Mouse (Mus musculus) hindbrain, embryonic 11.5 days (tissue): ENCODE measurements around the gene Gpc5. TPM values are rescaled to one million over a fixed set of nuclear protein-coding genes. Genes with fewer than 3 reads are reported as not detected.

ENCODE experiments used
- ATAC-seq: fragments of 200-750 bp; cut with Nextera tagmentation; 2 replicates; pipeline ENCODE4 v1.8.0; 2017; ENCODE audit warnings: mild to moderate bottlenecking, moderate TSS enrichment, moderate library complexity; ENCODE audit not compliant: low FRiP score
- DNase-seq: peaks from one replicate; pipeline ENCODE4 v3.0.0-alpha.2; 2015; ENCODE audit warnings: low spot score
- H3K27ac ChIP-seq: fragments of 300-500 bp; sonication (generic); 2 replicates; pipeline ENCODE4 v1.5.1; 2014; ENCODE audit warnings: mild to moderate bottlenecking, low read depth, low read length
- H3K27me3 ChIP-seq: fragments of 300-500 bp; sonication (generic); 2 replicates; pipeline ENCODE4 v1.6.1; 2014; ENCODE audit warnings: mild to moderate bottlenecking, low read length, moderate library complexity, mixed read lengths; ENCODE audit not compliant: control insufficient read depth, insufficient read depth
- H3K36me3 ChIP-seq: fragments of 300-500 bp; sonication (generic); 2 replicates; pipeline ENCODE4 v1.6.1; 2014; ENCODE audit warnings: mild to moderate bottlenecking, low read length, moderate library complexity, mixed read lengths; ENCODE audit not compliant: control insufficient read depth, insufficient read depth
- H3K4me1 ChIP-seq: fragments of 300-500 bp; sonication (generic); replicated peaks from 2 replicates; pipeline ENCODE4 v1.6.1; 2014; ENCODE audit warnings: low read length, mixed read lengths; ENCODE audit not compliant: control insufficient read depth, insufficient read depth
- H3K4me2 ChIP-seq: fragments of 300-500 bp; sonication (generic); replicated peaks from 2 replicates; pipeline ENCODE4 v1.6.1; 2014; ENCODE audit warnings: mild to moderate bottlenecking, low read depth, low read length
- H3K4me3 ChIP-seq: fragments of 300-500 bp; sonication (generic); 2 replicates; pipeline ENCODE4 v1.5.1; 2014; ENCODE audit warnings: low read depth, low read length
- H3K9ac ChIP-seq: fragments of 300-500 bp; sonication (generic); 2 replicates; pipeline ENCODE4 v1.6.1; 2014; ENCODE audit warnings: low read depth, low read length
- H3K9me3 ChIP-seq: fragments of 300-500 bp; sonication (generic); 2 replicates; pipeline ENCODE4 v1.6.1; 2016; ENCODE audit warnings: low read length; ENCODE audit not compliant: control insufficient read depth
- WGBS: fragments of 180-500 bp; shearing (Covaris S2); extraction: QIAGEN DNeasy Blood & Tissue Kit; methylation state at CpG from one replicate; pipeline ENCODE4 v1.1.7; 2014; 5-methylcytosine and 5-hydroxymethylcytosine counted together
- polyA plus RNA-seq: library from polyadenylated mRNA; unstranded; fragments of >200 nt; fragmentation: Nextera tagmentation; extraction: Ambion mirVana; gene quantifications from 2 replicates; pipeline ENCODE4 v1.2.1, GENCODE M21; 2014

Gpc5 gene
- polyA plus RNA-seq, 1 experiment from 2014 or later = 0.73 TPM

DNA sequence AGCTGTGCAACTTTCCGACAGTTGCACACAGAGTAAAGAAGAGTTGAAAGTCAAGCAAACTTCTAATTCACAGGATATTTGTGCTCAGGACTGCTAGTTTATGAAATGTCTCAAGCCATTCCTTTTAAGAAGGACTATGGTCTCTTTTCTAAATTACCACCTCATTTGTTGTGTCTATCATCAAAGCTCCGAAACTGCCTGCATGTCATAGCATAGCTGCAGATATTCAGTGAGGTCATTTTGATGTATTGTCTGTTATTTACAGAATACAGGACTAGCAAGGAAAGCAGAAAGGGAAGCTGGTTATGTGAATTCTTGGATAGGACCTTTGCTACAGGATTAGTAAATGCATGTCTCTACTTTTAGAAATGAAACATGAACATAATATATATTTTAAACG is 1246.4 kb downstream of the Gpc5 start:
- no peak overlapping the region for H3K4me3 ChIP-seq
- H3K9ac ChIP-seq = no peak overlapping the region
- WGBS = 91% methylated on average over 3 of the region's 3 CpGs
- H3K27ac ChIP-seq = no peak overlapping the region
- H3K4me2 ChIP-seq = no peak overlapping the region
- no peaks in the 10 kb centered on the region for H3K4me1 ChIP-seq
- DNase-seq = no peak
- ATAC-seq = no peak
- no peaks in the 10 kb centered on the region for H3K36me3 ChIP-seq
- no peaks in the 10 kb centered on the region for H3K9me3 ChIP-seq
- no peaks in the 10 kb centered on the region for H3K27me3 ChIP-seq

DNA sequence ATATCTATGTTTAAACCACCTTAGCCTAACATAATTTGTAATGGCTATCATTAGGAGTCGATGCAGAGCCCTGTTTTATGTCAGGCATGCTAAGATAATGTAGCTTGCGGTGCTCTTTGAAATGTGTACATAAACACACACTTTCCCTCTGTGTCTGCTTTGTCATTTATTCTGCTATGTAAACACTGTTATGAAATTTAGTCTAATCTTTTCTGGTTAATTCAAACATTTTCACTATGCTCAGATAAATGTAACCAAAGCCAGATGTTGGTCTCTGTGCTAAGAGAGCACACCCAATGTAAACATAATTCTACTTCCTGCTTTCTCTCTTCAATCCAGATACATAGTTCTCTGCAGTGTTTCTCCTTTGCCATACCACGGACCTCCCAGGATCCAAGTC is 1256.5 kb downstream of the Gpc5 start:
- WGBS = 68% methylated on average over 3 of the region's 3 CpGs
- no peak overlapping the region for H3K27ac ChIP-seq
- no peak for ATAC-seq

DNA sequence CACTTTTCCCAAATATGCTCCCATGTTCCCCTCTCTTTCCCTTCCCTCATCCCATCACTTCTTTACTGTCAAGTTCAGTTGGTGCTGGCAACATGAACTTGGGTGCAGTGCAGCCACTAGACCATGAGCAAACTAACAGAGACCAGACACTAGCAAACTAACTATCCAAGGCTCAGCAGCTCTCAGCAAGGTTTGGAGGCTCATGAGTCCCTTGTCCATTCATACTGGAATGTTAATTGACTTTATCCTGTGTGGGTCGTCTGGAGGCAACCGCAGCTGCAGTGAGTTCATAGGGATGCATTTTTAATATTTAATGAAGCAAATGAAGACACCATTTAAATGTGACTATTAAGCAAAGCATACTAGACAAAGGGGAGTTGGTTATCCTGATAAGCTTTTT is 1292.6 kb downstream of the Gpc5 start:
- no peak overlapping the region for H3K4me2 ChIP-seq
- H3K27me3 ChIP-seq = no peaks in the 10 kb centered on the region

More for the DNA sequence above, 1256.5 kb downstream of the Gpc5 start:
- Histone ChIP-seq H3K4me3 (no peak overlapping the region), H3K4me1 (no peaks in the 10 kb centered on the region), H3K9ac (no peak overlapping the region), H3K27me3 (no peaks in the 10 kb centered on the region), H3K36me3 (no peaks in the 10 kb centered on the region), H3K9me3 (no peaks in the 10 kb centered on the region), H3K4me2 (no peak overlapping the region)
- no peak for DNase-seq

DNA sequence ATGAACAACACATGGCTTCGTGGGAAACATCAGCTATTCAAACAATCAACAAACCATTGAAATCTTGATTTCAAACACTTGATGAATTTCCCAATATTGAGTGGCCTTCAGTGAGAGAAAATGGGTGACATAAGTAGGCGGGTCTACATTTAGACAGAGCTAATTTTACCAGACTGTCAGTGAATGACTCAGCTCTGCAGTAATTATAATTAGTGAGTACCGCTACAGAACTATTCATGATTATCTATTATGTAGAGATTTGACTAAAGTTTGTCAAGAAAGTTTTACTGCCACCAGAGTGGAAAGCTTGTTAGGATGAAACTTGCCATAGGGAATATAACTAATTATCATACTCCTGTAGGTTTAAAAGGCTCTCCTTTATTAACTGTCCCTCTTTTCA is 1323.5 kb downstream of the Gpc5 start:
- Histone ChIP-seq H3K9ac (no peak overlapping the region), H3K4me3 (no peak overlapping the region), H3K36me3 (no peaks in the 10 kb centered on the region), H3K4me1 (no peaks in the 10 kb centered on the region), H3K27ac (no peak overlapping the region), H3K4me2 (no peak overlapping the region), H3K27me3 (no peaks in the 10 kb centered on the region), H3K9me3 (no peaks in the 10 kb centered on the region)
- ATAC-seq (no peak), DNase-seq (no peak)
- WGBS = 92% methylated on average over 3 of the region's 3 CpGs

More for the DNA sequence above, 1292.6 kb downstream of the Gpc5 start:
- Histone ChIP-seq H3K4me3 (no peak overlapping the region), H3K27ac (no peak overlapping the region), H3K36me3 (no peaks in the 10 kb centered on the region), H3K4me1 (no peaks in the 10 kb centered on the region), H3K9me3 (no peaks in the 10 kb centered on the region), H3K9ac (no peak overlapping the region)
- ATAC-seq = no peak
- WGBS = 77% methylated on average over 2 of the region's 2 CpGs
- no peak for DNase-seq

DNA sequence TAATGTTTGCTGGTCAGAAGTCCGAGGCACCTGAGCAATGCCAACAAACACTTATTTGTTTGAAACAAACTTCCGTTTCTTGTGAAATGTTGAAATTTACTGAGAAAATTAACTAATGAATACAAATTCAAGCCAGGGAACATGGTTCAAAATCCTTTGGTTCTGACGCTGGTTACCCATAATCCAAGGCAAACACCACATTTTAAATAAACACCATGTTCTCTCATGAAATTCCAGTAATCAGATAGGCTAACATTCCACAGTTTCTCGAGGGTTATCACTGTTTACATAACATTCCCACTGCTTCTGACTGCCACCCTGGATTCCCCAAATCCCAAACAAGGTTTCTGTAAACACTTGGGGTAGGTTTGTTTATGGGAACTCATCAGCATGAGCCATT is 1356.2 kb downstream of the Gpc5 start:
- Histone ChIP-seq H3K27me3 (no peaks in the 10 kb centered on the region), H3K36me3 (no peaks in the 10 kb centered on the region), H3K4me2 (no peak overlapping the region), H3K9ac (no peak overlapping the region), H3K4me1 (no peaks in the 10 kb centered on the region), H3K9me3 (no peaks in the 10 kb centered on the region), H3K27ac (no peak overlapping the region), H3K4me3 (no peak overlapping the region)
- no peak for DNase-seq
- WGBS = 71% methylated on average over 4 of the region's 4 CpGs
- no peak for ATAC-seq

DNA sequence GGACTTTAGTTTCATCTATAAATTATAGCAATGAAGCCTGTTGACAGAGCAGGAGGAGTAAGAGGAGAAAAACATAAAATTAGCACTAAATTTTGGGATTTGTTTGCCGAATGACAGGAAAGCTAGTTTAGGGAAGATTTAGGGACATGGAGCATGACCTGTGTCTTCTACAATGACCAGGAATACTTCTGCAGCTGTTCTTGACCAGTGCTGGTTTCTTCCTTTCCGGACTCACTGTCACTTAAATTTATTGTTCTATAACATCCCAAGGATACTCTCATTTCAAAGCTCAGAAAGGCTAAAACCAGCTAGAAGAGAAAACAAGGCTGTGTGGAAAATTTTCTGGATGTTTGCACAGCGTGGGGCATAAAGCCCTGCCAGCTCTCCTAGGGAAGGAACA is 1361.3 kb downstream of the Gpc5 start:
- Histone ChIP-seq H3K4me2 (no peak overlapping the region), H3K9me3 (no peaks in the 10 kb centered on the region), H3K4me3 (no peak overlapping the region), H3K4me1 (no peaks in the 10 kb centered on the region), H3K36me3 (no peaks in the 10 kb centered on the region), H3K27ac (no peak overlapping the region), H3K27me3 (no peaks in the 10 kb centered on the region), H3K9ac (no peak overlapping the region)
- DNase-seq (no peak), ATAC-seq (no peak)
- 83% methylated on average over 3 of the region's 3 CpGs for WGBS

DNA sequence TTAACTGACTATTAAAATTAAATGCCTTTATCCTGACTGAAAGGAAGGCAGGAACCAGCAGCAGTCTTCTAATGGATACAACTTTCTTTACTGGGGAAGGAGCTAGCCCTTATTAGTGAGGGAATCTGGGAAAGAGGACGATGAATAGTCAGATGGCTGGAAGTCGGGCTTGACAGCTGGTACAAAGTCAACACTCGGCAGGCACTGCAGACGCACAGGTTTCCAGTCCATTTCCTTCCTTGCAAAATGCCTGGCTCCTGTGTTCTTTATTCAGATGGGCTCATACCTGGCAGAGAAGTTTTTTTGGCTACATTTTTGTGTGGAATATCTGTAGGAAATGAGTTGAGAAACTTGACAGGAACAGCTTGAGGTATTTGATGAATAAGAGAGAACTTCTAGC is 1364.2 kb downstream of the Gpc5 start:
- no peak overlapping the region for H3K9ac ChIP-seq
- no peaks in the 10 kb centered on the region for H3K36me3 ChIP-seq
- H3K9me3 ChIP-seq = no peaks in the 10 kb centered on the region
- no peak for DNase-seq
- no peak overlapping the region for H3K4me3 ChIP-seq
- no peaks in the 10 kb centered on the region for H3K27me3 ChIP-seq
- no peak overlapping the region for H3K27ac ChIP-seq
- 59% methylated on average over 4 of the region's 4 CpGs for WGBS
- H3K4me1 ChIP-seq = no peaks in the 10 kb centered on the region
- no peak overlapping the region for H3K4me2 ChIP-seq
- no peak for ATAC-seq

DNA sequence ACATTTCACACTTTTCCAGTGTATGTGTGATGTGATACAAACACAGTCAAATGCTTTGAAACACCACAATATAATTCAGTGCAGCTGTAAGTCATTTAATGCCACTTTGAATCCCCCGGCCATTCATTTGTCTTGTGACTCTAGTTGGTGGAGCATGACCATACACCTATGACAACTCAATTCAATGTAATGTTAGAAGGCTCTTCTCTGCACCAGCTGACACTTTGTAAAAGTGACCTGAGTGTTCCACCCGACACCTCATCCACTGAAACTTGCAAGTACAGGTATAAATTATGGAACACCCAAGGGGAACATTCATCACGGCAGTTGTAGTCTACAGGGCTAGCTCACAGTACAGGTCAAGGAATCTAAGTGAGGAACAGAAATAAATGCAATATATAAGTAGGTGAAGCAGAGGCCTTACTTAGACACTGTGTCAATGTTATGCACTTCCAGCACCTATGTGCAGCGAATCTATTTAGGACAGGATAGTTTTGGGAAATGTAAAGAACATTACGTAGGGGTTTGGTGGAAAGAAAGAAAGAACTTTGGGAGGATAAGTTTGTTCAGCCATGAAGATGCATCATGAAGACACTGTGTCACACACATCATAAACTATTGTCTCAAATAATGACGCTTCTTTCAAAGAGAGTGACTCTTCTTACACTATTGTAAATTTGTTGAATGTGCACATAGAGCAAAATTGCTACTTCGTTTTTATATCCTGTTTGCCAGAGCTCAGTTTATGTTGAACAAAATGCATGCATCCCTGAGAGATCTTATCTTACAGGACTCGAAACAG is 1381.6 kb downstream of the Gpc5 start:
- no peak overlapping the region for H3K4me3 ChIP-seq
- no peak overlapping the region for H3K9ac ChIP-seq
- no peaks in the 10 kb centered on the region for H3K36me3 ChIP-seq
- no peak overlapping the region for H3K4me2 ChIP-seq
- H3K27me3 ChIP-seq = no peaks in the 10 kb centered on the region
- ATAC-seq (no peak), DNase-seq (no peak)
- H3K27ac ChIP-seq = no peak overlapping the region
- no peaks in the 10 kb centered on the region for H3K9me3 ChIP-seq
- no peaks in the 10 kb centered on the region for H3K4me1 ChIP-seq
- 87% methylated on average over 8 of the region's 8 CpGs for WGBS

DNA sequence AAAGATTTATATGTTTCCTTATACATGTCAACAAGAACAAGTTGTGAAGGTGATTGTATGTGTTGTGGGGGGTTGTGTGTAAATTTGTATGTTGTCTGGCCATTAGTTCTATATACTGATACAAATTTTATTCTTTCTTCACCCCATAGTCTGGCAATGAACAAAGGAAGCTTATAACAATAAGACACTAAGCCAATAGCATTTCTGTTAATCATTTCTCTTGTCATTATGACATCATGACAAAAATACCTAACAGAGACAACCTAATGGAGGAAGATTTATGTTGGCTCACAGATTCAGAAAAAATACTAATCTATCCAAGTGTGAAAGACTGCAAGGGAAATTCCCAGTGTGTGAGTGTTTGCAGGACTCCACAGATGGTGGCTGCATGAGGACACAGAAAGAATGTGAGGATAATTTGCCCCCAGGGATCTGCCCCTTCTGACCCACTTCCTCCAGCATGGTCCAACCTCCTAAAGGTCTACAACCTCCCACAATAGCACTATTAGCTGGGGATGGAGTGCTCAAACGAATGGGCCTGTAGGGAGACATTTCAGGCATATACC is 1402.4 kb downstream of the Gpc5 start:
- no peaks in the 10 kb centered on the region for H3K36me3 ChIP-seq
- H3K4me3 ChIP-seq = no peak overlapping the region
- H3K4me1 ChIP-seq = no peaks in the 10 kb centered on the region
- ATAC-seq (no peak), DNase-seq (no peak)
- no peaks in the 10 kb centered on the region for H3K27me3 ChIP-seq
- no peak overlapping the region for H3K27ac ChIP-seq
- no peak overlapping the region for H3K9ac ChIP-seq
- WGBS = 22% methylated on average over 1 of the region's 1 CpGs
- H3K9me3 ChIP-seq = no peaks in the 10 kb centered on the region
- no peak overlapping the region for H3K4me2 ChIP-seq
